Mouse (Mus musculus): Measurements from ENCODE around the gene Rnd2.

Rnd2 gene

DNA sequence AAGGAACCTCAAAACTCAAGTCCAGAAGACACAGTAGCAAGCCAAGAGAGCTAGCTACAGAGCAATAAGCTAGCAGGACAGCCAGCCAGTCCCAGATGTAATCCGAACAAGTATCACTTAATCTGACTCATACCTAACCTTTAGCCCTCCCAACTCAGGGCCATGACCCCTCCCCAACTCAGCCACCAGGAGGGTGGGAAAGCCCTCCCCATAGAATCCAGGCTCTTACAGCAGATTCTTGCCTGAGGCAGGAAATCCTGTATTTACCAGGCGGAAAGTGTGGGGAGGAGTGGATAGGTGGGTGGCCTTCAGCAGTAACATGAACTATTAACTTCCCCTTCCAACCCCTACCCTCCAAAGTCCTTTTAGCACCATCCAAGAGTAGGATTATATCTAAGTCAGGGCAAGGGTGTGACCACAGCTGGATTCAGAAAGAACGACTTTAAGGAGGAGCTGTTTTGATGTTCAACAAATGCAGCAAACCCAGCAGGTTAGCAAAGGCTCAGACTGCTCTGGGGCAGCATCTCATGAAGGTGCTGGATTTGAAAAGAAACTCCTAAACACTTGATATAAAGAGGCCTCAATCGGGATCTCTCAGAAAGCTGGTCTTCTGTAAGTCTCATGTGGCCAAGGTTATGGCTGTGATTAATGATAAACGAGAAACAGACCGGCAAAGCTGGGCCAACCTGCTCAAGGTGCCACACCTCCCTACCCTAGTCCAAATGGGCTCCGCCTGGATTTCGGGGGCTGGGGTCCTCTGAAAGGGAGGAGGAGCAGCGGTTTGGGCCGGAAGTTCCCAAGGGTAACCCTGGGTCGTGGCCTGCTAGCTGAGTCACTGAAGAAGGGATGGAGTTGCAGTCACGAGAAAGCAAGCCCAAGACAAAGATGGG lies at the start of gene Rnd2:
TSS of gene Rnd2 (plus strand) at position 789 of the 890 bp plus-strand sequence.
- TF ChIP-seq GATA4 (IDR thresholded peaks at IDR 0.05; ENCODE audit: insufficient replicate concordance, low read length) = no peak

DNA sequence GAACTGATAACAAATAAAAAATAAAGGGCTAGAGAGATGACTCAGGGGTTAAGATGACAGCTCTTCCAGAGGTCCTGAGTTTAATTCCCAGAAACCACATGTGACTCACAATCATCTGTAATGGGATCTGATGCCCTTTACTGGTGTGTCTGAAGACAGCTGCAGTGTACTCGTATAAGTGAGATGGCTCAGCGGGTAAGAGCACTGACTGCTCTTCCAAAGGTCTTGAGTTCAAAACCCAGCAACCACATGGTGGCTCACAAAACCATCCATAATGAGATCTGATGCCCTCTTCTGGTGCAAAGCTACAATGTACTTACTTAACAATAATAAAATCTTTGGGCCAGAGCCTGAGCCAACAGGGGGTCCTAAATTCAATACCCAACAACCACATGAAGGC lies 49.5 kb upstream of the Rnd2 start:
- TF ChIP-seq GATA4 (IDR thresholded peaks at IDR 0.05; ENCODE audit: insufficient replicate concordance, low read length) = no peak

DNA sequence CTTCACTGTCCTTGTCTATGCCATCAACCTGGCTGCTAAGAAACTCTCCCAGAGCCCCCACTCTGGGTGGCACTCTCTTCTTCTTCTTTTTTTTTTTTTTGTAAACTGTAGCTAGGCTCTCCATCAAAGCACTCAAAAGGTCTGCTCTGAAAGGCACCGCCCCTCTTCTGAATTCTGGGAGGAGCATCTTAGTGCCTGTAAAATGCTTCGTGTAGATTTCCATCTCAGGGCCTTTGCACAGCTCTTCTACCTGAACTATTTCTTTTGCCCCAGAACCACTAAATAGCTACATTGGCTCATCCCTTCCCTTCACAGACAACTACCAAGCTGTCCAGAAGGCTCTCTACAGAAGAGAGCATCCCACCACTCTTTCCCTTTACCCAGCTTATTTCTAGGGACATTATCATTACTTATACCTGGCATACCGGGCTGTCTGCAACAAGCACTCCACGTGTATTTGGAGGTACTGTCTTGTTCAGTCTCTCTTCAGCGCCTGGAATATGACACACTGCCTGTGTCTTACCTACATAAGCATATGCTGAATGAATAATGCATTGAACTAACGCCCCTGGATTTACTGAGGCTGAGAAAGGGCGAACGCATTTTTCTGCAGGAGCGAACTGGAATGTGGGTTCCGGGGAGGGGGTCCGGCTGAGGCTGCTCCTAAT lies 48.2 kb upstream of the Rnd2 start:
- TF ChIP-seq GATA4 (IDR thresholded peaks at IDR 0.05; ENCODE audit: insufficient replicate concordance, low read length) = no peak

DNA sequence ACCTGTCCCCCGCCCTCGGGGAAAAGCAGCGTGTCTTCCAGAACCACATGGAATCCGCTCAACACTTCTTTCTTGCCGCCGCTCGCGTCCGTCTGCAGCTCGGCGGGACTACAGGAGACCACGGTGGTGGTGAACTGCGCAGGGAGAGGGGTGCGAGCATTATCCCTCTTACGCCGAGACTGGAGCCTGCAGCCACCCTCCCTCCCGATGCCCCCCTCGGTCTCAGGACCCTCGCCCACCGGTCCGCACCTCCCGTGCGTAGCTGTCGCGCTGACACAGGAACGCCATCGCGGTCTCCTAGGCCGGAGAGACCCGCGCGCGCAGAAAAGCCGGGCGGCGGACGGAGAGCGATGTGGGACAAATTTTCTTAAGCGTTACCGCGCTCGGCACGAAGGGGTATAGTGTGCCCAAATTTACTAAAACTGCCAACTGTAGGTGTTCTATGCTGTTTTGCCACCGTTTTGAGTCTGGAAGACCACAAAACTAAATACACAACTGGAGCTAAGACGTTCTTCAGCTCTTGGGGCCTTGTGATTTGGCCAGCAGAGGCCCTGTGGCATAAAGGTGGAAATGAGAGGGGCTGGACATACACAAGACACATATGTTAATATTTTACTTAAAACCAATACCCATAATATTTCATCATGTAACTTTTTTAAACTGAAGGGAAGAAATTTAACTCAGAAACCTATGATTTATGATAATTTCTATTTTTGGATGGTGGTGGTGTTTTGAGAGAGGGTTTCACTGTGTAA lies 47.5 kb upstream of the Rnd2 start, which contains the start of gene Aarsd1:
TSS of gene Aarsd1 (minus strand) at position 515 of the 755 bp plus-strand sequence.
- peak; percentile 7; the same call in 1 of the 2 replicates for TF ChIP-seq GATA4 (IDR thresholded peaks at IDR 0.05; ENCODE audit: insufficient replicate concordance, low read length)

DNA sequence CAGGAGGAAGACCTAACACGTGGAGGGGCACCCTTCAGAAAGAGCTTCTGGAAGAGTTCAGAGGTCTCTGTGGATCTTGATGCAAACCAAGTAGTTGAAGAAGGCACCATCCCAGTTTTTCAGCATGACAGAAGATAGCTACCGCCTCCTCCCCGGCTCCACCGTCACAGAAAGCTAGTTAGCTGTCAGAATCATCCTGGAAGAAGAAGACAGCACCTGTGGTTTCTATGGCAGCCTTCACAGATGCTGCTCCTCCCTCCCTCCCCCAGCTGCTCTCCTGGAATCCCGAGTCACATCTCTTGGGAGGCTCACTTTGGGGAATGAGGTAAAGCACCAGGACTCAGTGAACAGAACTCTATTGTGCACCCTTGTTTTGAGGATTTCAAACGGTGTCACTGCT lies 45.8 kb upstream of the Rnd2 start:
- TF ChIP-seq GATA4 (IDR thresholded peaks at IDR 0.05; ENCODE audit: insufficient replicate concordance, low read length) = no peak

DNA sequence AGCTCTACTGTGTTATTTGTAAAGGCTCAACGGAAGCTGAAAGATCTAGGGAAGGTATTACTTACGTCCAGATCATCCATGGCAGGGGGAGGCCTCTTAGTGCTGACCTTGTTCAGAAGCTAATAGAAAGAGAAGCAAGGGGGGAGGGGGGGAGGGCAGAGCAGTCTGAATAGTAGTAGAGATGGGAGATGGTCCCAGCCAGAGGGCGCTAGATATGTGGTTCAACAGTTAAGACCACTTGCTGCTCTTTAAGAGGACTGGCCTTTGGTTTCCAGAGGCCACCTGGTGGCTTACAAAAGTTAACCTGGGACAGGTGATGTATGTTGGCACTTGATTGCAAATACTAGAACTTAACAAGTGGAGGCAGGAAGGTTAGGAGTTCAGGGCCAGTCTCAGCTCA lies 45.2 kb upstream of the Rnd2 start:
- TF ChIP-seq GATA4 (IDR thresholded peaks at IDR 0.05; ENCODE audit: insufficient replicate concordance, low read length) = no peak

DNA sequence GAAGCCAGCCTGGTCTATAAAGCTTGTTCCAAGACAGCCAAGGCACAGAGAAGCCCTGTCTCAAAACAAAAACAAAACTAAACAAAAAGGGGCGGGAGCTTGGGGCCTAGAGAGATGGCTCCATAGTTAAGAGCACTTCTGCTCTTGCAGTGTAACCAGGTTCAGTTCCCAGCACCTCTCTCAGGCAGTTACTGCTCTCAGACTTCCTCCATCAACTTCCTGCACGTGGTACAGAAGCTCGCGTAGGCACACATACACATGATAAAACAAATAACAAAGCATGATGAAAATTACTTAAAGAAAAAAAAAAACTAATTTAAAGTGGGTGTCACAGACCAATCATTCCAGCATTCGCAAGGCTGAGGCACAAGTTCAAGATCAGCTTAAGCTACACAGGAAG lies 44.7 kb upstream of the Rnd2 start:
- no peak for TF ChIP-seq GATA4 (IDR thresholded peaks at IDR 0.05; ENCODE audit: insufficient replicate concordance, low read length)

DNA sequence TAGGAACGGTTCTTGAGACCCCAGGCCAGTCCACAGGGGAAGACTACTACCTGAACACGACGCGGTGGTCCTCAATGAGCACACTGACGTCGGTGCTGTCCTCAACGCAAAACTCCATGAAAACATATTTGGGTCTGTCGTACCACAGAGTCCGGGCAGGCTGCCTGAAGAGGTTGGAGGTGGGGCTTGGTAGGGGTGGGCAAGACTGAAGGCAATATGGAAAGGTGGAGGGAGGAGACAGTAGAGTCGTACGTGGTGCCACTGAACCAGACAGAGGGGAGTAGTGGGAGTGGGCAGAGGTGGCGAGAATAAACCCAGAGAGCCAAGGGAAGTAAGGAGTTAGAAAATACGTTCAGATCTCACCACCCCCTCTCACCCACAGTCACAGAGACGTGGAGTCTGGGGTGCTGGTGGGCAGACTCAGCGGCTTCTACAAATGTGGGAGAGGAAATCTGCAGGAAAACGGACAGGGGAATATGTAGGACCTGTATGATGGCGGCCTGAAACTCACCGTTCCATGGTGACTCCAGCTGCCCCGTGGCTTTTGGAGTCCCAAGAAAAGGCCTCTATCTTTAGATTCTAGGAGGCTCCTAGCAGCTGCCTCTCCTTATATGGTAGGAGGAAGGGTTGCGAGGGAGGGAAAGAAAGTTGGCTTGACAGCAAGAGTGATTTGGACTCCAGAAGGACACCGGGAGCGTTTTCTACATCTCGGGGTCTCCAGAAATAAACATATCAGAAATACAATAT lies 40.5 kb upstream of the Rnd2 start, which contains the start of gene Gm27029:
TSS of gene Gm27029 (minus strand) at position 692 of the 747 bp plus-strand sequence.
- TF ChIP-seq GATA4 (IDR thresholded peaks at IDR 0.05; ENCODE audit: insufficient replicate concordance, low read length) = no peak

DNA sequence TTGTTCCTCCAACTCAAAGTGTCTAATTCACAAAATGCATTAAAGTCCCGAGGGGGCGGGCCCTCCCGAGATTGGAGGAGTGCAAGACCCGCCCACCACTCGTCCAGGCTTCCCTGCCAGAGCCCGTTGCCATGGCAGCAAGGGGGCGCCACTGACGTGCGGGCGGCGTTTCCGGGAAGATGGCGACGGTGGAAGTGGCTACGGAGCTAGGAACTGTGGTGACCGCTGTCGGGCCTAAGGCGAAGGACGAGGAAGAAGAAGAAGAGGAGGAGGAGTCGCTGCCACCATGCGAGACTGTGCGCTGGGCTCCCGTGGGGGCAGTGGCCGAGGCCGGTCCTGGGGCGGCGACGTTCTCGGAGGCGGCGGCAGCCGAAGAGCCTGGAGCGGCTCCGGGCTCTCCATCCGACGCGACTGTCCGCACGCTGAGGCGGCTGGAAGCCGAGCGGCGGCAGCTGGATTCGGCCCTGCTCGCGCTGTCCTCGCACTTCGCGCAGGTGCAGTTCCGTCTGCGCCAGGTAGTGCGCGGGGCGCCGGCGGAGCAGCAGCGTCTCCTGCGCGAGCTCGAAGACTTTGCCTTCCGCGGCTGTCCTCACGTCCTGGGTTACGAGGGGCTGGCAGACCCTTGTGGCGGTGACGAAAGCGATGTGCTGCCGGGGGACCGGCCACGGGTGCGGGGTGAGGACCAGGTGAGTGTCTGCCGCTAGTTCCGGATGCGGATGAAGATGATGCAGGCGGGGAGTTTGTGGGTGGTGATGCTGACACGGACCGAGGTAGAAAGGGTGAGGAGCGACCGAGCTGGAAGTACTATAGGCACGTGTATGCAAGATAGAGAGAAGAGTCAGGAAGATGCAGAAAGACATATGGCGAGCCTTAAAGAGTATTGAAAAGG lies 39.6 kb upstream of the Rnd2 start, which contains the start of the genes Rundc1 and Ptges3l:
TSS of gene Rundc1 (plus strand) at position 161 of the 889 bp plus-strand sequence.
TSS of gene Ptges3l (minus strand) at position 409 of the 889 bp plus-strand sequence.
- no peak for TF ChIP-seq GATA4 (IDR thresholded peaks at IDR 0.05; ENCODE audit: insufficient replicate concordance, low read length)

DNA sequence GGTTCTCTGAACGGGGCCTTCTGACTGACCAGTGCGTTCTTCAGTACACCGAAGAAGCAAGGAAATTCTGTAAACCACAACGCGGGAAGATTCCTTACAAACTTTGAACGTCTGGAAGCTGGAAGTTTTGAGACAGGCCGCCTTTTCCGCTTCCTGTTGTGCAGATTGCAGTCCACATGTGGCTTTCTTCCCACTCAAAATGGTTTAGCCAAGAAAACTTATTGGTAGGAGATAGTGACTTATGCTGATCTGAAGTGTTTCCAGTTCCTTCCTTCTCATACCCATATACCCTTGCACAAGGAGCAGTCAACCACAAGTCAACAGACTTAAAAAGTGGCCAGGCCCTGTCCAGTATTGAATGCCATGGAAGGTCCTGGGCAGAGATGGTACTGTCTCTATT lies 38.6 kb upstream of the Rnd2 start:
- TF ChIP-seq GATA4 (IDR thresholded peaks at IDR 0.05; ENCODE audit: insufficient replicate concordance, low read length) = peak; percentile 32; the same call in 1 of the 2 replicates

DNA sequence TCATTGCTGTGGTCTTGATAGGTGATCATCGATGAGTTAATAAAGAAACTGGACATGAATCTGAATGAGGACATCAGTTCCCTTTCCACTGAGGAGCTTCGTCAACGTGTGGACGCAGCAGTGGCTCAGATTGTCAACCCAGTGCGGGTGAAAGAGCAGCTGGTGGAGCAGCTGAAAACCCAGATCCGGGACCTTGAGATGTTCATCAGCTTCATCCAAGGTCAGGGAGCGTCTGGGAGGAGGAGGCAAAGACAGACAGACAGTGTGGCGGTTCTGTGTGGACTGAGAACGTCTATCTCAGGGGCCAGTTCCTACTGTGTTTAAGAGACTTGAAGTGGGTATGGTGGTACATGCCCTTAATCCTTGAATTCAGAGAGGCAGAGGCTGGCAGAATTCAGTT lies 33.5 kb upstream of the Rnd2 start:
- no peak for TF ChIP-seq GATA4 (IDR thresholded peaks at IDR 0.05; ENCODE audit: insufficient replicate concordance, low read length)

DNA sequence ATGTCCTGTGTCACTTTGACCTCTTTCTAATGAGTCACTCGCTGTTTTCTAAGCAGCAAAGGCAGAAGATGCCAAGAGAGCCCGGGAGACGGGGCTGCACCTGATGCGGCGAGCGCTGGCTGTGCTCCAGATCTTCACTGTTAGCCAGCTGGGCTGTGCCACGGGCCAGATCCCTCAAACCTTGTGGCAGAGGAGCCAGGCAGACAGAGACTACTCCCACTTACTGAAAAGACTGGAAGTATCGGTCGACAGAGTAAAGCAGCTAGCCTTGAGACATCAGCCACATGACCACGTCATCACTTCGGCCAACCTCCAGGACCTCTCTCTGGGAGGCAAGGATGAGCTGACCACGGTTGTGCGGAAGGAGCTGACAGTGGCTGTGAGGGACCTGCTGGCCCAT lies 31.4 kb upstream of the Rnd2 start:
- TF ChIP-seq GATA4 (IDR thresholded peaks at IDR 0.05; ENCODE audit: insufficient replicate concordance, low read length) = no peak

DNA sequence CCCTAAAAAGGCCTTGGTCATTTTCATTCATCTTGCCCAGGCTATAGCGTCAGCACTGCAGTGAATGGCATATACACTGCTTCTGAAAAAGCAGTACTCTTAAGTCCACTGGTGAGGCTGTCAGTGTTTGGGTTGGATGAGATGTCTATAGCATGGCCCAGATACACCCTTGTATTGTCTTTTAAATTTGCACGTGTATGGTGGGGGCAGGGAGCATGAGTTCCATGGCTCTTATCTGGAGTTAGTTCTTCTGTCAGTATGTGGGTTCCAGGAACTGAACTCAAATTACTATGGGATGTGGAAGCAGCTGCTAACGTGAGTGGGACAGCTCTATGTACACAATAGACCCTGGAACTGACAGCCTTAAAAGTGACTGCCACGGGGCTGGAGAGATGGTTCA lies 29.0 kb upstream of the Rnd2 start:
- TF ChIP-seq GATA4 (IDR thresholded peaks at IDR 0.05; ENCODE audit: insufficient replicate concordance, low read length) = no peak

DNA sequence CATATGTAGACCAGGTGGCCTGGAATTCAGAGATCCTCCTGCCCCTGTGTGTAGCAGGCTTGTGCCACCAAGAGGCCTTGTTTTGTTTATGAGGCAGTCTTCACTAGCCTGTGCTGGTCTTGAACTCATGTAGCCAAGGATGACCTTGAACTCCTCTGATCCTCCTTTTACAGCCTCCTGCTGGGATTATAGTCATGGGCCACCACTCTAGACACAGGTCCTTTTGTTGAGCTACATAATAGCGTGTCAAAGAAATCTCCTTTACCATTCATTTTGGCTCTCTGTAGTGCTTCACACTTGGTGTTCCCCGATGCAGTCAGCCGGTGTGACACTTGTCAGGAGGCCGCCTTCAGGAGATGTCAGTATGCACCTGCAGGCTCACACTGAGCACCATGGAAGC lies 27.9 kb upstream of the Rnd2 start:
- no peak for TF ChIP-seq GATA4 (IDR thresholded peaks at IDR 0.05; ENCODE audit: insufficient replicate concordance, low read length)
